Mouse (Mus musculus) embryo, embryonic 11.5 days (tissue): Measurements from ENCODE around the gene Abcc4.
"Not testable (repeated sequence)": the region's sequence is repeated elsewhere in the genome, so short reads cannot be mapped to it uniquely, and the experiment has no call there.

Experiments
- DNase-seq: peaks from one replicate; pipeline ENCODE4 v3.0.0-alpha.2; 2012; ENCODE audit warnings: low read depth, low spot score

Abcc4 gene

DNA sequence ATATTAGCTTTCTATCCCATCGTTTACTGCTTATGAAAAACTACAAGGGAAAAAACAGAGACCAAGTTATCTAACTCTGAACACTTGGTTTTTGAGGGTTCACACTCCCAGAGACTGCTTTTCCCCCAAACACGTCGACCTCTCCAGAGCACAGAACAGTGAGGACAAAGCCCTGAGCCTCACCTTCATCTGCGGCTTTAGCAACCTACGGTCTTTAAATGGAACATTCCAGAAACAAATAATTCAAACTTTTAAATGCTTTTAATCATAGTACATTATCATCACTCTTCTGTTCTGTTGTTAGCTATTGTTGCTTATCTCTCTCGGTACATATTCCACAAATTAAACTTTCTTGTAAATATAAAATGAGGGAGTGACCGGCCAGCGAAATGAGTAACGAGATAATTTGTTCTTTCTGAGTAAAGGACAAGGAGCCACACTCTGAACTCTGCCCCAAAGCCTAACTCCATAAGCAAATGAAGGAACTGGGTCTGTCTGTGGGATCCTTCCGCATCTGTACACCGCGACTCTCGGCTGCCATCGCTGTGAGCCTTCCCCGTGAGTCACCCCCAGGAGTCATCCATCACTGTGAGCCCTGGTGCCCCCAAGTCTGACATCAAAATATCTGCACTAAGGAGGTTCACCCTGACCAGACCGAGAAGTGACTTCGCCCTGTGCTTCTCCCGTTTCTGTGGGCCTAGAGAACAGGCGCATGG lies 126.8 kb downstream of the Abcc4 start:
- DNase-seq: no peak

DNA sequence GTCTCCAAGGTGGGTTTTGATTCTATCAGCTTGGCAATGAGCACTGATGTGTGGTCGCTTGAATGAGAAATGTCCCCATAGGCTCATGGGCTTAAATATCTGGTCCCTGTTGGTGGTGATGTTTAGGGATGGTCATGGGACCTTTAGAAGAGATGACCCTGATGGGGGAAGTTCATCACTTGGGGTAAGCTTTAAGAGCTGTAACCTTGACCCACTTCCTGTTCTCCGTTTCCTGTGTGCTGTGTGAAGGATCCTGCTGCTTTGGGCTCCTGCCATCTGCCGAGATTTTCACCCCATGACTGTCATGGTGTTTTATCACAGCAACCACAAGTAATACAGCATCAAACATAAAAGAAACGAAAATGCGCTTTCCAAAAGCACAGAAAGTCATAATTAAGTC lies 128.1 kb downstream of the Abcc4 start:
- no peak for DNase-seq

DNA sequence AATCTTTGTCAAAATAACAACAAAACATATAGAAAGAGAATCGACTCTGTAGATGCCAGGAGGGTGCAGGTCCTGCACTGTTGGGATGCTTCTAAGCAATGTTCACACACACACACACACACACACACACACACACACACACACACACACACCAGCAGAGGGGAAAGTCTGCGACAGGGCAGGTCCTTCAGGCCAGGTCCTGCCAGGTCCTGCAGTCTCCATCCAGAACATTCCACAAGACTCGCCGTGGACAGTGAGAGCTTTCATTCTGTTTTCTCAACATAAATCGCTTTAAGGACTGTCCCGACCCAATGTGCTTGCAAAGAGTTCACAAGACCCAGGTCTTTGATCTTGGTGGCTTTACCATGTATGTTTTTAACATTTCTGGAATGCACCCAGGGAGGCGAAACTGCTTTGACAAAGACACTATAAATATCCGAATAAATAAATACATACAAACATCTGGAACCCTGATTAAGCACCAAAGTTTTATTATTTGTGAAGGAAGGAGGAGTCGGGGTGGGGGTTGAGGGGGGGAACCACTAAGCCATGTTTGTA lies 133.3 kb downstream of the Abcc4 start:
- DNase-seq: no peak

DNA sequence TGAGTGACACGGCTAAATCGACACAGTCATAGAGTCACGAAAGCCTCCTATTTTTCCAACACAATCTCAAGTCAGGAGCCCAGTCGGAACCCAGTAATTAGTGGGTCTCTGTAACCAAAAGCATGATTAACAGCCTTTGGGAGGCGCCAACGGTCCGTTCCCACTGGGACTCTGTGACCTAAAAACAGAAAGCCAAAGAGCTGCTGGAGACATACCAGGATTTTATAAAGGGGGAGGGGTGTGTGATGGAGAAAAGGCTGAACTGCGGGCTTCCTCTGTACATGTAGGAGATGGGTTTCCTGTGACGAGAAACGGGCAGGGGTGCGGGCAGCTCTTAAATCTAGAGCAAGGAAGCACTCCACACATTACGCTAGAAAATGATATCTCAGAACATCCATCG lies 136.4 kb downstream of the Abcc4 start:
- no peak for DNase-seq

DNA sequence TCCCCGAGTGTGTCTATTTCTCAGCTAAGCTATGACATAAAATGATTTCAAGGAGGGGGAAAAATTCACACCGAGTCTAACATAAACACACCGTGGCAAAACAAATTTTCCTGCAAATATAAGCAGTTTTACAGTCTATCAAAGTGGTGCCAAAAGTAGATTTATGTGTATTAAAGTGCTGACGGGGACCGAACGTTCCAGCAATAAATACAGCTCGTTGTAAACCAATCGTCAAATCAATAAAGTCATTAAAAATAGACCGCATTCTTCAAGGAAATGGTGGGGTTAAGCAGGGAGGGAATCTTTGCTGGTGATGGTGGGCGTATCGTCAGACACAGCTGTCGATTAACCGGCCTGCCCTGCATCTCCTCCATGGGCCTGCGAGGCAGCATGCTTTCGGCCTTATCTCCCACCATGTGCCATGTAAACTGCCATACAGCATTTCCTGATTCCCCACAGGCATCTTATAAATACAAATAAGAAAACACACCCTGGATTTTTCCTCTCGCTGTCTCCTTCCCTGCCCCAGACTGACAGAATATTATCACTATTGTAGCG lies 137.8 kb downstream of the Abcc4 start:
- DNase-seq: no peak

GRCm38 (mm10) chr14:118566809-118567208 lies 139.2 kb downstream of the Abcc4 start:
- DNase-seq: no peak

GRCm38 (mm10) chr14:118566214-118566688 lies 139.8 kb downstream of the Abcc4 start:
- DNase-seq: no peak

DNA sequence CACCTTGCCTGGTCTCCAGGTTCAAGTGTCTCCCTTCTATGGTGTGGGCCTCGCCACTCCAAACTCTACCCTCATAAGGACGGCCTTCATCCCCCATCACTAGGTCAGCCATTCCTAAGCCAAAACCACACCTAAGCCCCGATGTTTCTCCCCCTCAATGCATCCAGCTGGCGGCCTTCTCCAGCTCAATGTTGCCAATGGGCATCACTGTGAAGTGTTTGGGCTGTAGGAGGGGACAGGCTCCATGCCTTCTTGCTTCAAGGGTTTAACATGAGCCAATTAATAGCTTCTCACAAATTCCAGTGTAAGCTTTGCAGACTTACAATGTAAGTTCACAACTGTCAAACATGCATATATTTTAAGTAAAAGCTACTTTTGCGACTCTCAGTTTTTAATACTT lies 140.3 kb downstream of the Abcc4 start:
- no peak for DNase-seq

DNA sequence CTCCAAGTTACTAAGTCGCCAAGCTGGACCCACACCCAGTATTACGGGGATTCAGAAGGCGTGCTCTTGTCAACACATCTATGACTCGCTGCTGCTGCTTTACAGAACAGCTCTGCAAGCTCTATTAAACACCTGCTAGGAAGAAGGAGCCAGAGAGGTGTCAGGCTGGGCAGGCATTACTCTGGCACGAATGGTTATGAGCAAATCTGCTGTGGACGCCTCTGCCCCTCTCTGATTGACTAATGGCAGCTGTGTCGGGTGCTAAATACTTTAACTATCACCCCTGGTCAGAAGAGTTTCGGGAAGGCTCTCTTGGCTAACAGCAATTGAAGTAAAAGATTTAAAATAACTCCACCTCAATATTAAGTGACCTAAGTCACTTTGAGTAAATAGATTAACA lies 142.4 kb downstream of the Abcc4 start:
- DNase-seq: no peak

DNA sequence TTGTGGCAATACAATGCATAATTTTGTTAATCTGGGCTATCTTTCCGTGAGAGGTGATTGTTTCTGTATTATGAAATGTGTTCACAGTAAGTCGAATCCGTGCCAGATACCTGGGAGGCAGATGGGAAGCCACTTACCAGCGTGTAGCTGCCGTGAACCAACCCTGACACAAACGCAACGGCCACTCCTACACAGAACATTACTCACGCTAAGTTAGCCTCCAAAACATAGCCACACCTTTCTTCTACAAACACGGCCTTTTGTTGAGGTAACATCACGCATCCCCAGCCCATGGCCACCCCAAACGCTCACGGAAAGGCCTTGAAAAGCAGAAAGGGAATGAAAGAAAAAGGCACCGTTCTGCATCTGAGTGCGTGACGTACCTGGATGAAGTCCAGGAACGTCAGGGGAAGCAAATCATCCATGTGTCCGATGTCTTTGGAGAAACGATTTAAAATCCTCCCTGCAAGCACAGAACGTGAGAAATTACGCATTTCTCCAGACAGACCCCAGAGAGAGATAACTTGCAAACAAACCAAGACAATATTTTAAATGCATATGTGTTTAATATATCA lies 153.0 kb downstream of the Abcc4 start:
- DNase-seq: no peak

DNA sequence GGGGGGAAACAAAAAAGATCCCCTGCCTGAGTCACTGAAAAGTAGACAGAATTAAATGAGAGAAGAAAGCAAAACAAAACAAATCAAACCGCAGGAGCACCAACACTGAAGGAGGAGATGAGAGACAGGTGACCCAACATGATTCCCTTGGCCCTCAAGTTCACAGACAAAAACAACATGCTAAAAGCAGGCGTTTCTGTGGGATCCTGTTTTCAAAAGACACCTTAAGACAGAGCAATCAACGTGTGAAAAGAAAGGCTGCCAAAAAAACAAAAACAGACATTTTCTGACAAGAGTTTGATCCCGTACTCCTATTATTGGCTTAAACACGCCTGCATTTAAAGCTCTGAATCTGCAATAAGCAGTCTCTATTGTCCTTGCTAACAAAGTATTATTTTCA lies 153.6 kb downstream of the Abcc4 start:
- DNase-seq: no peak

- no peak for DNase-seq
These were observed 154.2 kb downstream of the Abcc4 start for GRCm38 (mm10) chr14:118551725-118552285.

- DNase-seq: no peak
These were observed 154.8 kb downstream of the Abcc4 start for GRCm38 (mm10) chr14:118551061-118551724.

DNA sequence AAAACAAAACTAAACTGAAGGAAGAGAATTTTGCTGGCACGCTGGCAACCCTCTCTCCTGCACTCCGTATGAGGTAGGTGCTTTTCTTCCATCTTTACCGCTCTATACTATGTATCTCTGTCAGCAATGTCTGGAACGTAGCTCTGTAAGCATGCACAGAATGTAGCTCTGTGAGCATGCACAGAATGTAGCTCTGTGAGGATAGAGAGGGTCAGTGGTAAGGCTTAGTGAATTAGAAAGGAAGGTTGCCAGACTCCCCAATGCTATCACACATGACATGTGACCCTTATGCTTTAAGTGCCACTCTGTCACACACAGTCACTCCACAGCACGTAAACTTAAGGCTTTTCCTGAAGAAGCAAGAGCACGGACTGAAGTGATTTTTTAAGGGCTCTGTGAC lies 161.5 kb downstream of the Abcc4 start:
- no peak for DNase-seq

- DNase-seq: no peak
These were observed 163.1 kb downstream of the Abcc4 start for GRCm38 (mm10) chr14:118542947-118543346.

GRCm38 (mm10) chr14:118531539-118531938 lies 174.5 kb downstream of the Abcc4 start:
- no peak for DNase-seq

DNA sequence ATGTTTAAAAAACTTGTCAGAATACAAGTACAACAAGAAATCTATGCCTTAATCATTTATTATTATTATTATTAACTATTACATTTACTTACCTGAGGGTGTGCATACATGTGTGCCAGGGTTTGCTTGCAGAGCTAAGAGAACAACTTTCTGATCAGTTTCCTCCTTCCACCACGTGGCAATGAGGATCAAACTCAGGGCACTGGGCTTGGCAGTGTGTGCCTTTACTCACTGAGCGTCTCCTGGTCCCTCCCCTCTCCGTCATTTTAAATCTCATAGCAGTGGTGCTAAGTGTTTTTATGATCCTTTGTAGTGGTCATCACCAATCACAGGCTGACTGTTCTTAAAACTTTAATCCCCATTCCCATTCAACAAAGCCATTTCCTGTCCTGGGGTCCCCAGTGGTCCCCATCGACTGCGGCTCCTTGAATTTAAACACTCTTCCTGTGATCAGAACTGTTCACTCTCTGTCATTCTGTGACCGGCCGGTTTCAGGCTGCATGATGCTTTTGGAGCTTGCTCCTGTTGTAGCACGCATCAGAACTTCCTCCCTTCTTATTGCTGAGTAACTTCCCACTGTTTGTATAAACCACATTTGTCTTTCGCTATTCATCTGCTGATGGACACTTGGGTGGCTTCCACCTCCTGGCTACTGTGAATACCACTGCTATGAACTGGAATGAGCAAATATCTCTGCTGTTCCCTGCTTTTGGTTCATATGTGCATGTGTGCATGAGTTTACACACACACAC lies 191.6 kb downstream of the Abcc4 start:
- no peak for DNase-seq

DNA sequence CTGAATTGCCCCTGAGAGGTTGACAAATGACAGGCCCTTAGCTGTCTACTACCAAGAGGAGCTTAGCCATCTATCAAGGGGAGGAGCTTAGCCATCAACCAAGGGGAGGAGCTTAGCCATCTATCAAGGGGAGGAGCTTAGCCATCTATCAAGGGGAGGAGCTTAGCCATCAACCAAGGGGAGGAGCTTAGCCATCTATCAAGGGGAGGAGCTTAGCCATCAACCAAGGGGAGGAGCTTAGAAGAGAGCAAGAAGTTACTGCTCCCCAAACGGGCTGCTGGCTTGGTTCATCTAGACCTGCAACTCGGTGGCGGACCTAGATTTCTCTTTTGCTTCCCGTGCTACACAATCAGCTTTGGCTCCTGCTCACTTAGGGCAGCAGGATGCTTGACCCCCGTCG lies 194.3 kb downstream of the Abcc4 start:
- not testable (repeated sequence) for DNase-seq

DNA sequence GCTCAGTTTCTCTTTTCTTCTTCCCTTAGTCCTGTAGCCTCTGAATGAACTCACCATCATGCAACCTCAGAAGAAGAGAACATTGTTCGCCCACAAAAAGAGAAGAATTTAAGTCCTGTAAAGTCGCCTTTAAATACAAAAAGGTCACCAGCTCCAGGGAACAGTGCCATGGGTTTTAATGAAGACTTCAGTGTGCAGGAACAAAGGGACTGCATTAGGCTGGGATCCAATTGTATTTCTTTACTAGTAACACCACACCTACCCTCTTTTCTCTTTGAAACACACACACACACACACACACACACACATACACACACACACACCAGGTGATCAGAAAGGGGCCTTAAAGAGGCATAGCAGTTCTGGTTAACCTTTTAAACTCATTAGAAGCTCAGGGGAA lies 195.2 kb downstream of the Abcc4 start:
- no peak for DNase-seq

- no peak for DNase-seq
These were observed 195.8 kb downstream of the Abcc4 start for GRCm38 (mm10) chr14:118510216-118510615.

DNA sequence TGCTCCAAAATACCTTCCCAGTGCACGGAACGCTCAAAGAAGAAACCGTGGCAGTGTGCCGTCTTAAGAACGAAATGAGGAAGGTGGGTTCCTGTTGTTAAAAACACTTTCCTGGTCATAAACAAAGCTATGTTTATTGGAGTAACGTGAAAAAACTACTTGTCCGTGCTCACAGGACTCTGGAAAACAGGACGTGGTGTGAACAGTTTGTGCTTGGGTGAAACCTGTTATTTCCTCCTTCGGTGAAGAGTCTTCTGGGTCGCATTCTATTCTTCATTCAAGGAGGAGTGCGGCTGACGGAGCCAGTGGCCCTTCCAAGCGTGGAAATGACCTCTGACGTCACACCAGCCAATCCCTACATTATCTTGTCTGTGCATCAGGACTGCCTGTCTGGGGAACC lies 198.2 kb downstream of the Abcc4 start:
- no peak for DNase-seq
